Mouse (Mus musculus): ENCODE data around the gene Agbl1. TPM values are rescaled to one million over a fixed set of nuclear protein-coding genes. Genes with fewer than 3 reads are reported as not detected.

Agbl1 gene
- total RNA-seq (2014; rRNA removed) (0.63 TPM in 1 of 2 replicates, not detected in the other), polyA plus RNA-seq (2015; fragmentation: Nextera tagmentation; extraction: Ambion mirVana) (0.15 and 0.18 TPM in 2 replicates)

DNA sequence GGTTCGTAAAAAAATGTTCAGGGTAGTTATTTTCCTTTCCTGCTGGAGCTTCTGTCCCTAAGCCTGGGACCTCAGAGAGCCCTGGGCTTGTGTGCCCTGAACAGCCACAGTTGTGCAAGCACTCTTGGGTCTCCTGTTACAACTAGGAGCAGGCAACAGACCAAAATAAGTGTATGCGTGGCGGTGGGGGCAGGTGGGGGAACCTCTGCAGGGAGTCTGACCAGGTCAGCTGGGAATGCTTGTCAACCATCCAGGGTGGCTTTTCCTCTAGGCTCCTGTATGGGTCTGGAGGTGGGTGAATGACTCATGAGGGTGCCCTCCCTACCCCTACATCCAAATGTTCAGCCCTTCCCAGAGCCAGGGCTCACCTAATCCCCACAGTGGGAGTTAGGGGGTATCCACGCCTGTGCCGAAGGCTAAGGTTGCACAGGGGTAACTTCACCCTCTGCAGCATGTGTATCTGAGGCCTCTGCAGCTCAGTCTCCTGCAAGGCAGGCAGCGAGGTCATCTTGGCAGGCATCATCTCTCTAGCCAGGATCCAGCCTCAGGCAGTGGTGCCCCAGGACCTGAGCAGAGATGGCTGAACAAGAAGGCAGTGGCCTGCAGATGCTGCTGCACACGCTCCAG is at the start of gene Agbl1:
Agbl1 (plus strand) TSS at position 577 of the 627 bp plus-strand sequence.
- DNase-seq (ENCODE audit: low spot score) (no peak), ATAC-seq (no peak)
- no peak within 1 kb of the TSS for H3K4me3 ChIP-seq (ENCODE audit: low read length)
- no peak within 1 kb of the TSS for H3K9ac ChIP-seq (replicated peaks; ENCODE audit: low read length)
- H3K27me3 ChIP-seq (ENCODE audit: insufficient read depth, low read length): no peaks in the 10 kb centered on the region
- H3K9me3 ChIP-seq (ENCODE audit: low read length): no peaks in the 10 kb centered on the region
- WGBS: 65% methylated on average over 7 of the region's 7 CpGs
- H3K27ac ChIP-seq: no peak within 1 kb of the TSS
- no peaks in the 10 kb centered on the region for H3K4me1 ChIP-seq (ENCODE audit: insufficient read depth, low read length)
- no peak within 1 kb of the TSS for H3K4me2 ChIP-seq (ENCODE audit: low read depth, low read length)
- no peaks in the 10 kb centered on the region for H3K36me3 ChIP-seq (ENCODE audit: insufficient read depth, low read length)
- TF ChIP-seq CTCF (IDR thresholded peaks at IDR 0.05; ENCODE audit: low read depth): no peak

DNA sequence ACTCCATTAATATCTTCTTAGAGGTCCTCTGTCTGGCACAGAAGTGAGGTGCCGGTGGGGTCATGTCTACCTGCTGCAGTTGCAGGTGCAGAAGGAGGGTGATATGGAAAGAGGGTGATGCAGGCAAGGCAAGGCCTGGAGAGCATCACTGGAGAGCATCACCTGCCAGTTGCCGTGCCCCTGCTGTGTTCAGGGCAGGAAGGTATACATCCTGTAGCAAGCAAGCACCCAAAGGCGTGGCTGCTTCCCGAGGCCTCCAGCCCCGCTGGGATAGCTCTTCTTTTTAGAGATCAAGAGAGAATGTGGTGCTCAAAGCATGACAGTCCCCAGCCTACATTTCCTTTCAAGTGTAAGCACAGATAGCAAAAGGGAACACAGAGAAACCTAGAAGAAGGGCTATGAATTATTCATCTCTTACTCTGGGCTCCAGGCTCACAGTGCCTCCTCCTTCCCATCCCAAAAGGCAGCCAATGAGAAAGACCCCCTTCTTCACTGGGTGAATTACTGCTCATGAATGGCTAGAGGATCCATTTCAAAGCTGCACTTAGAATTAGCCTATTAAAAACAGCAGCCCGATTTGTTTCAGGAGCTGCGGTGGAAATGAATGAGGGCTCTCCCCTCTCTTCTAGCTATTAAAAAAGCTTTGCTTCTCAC is 44.6 kb upstream of the Agbl1 start:
- no peaks in the 10 kb centered on the region for H3K27me3 ChIP-seq (ENCODE audit: insufficient read depth, low read length)
- no peak overlapping the region for H3K4me3 ChIP-seq (ENCODE audit: low read length)
- 29% methylated on average over 7 of the region's 7 CpGs for WGBS

GRCm38 (mm10) chr7:76185681-76186121 is 44.0 kb upstream of the Agbl1 start:
- DNase-seq (ENCODE audit: low spot score) (peak; percentile 55), ATAC-seq (peak; percentile 53)
- 11% methylated on average over 6 of the region's 6 CpGs for WGBS
- Histone ChIP-seq H3K27me3 (ENCODE audit: insufficient read depth, low read length) (no peaks in the 10 kb centered on the region), H3K36me3 (ENCODE audit: insufficient read depth, low read length) (no peaks in the 10 kb centered on the region), H3K4me2 (ENCODE audit: low read depth, low read length) (peak overlapping the region; percentile 16), H3K27ac (peak overlapping the region; percentile 60; the same call in 1 of the 2 replicates), H3K9ac (replicated peaks; ENCODE audit: low read length) (no peak overlapping the region), H3K9me3 (ENCODE audit: low read length) (no peaks in the 10 kb centered on the region), H3K4me1 (ENCODE audit: insufficient read depth, low read length) (peaks cover 13% of the 10 kb centered on the region), H3K4me3 (ENCODE audit: low read length) (no peak overlapping the region)
- no peak for TF ChIP-seq CTCF (IDR thresholded peaks at IDR 0.05; ENCODE audit: low read depth)

More for the DNA sequence above, 44.6 kb upstream of the Agbl1 start:
- H3K4me2 ChIP-seq (ENCODE audit: low read depth, low read length): peak overlapping the region; percentile 16
- TF ChIP-seq CTCF (IDR thresholded peaks at IDR 0.05; ENCODE audit: low read depth): no peak
- no peak overlapping the region for H3K9ac ChIP-seq (replicated peaks; ENCODE audit: low read length)
- H3K27ac ChIP-seq: peak overlapping the region; percentile 75
- ATAC-seq (peak; percentile 96), DNase-seq (ENCODE audit: low spot score) (peak; percentile 75)
- peaks cover 13% of the 10 kb centered on the region for H3K4me1 ChIP-seq (ENCODE audit: insufficient read depth, low read length)
- H3K9me3 ChIP-seq (ENCODE audit: low read length): no peaks in the 10 kb centered on the region
- no peaks in the 10 kb centered on the region for H3K36me3 ChIP-seq (ENCODE audit: insufficient read depth, low read length)

- 75% methylated on average over 4 of the region's 4 CpGs for WGBS
Measured at GRCm38 (mm10) chr7:76218546-76218945, 11.1 kb upstream of the Agbl1 start.

DNA sequence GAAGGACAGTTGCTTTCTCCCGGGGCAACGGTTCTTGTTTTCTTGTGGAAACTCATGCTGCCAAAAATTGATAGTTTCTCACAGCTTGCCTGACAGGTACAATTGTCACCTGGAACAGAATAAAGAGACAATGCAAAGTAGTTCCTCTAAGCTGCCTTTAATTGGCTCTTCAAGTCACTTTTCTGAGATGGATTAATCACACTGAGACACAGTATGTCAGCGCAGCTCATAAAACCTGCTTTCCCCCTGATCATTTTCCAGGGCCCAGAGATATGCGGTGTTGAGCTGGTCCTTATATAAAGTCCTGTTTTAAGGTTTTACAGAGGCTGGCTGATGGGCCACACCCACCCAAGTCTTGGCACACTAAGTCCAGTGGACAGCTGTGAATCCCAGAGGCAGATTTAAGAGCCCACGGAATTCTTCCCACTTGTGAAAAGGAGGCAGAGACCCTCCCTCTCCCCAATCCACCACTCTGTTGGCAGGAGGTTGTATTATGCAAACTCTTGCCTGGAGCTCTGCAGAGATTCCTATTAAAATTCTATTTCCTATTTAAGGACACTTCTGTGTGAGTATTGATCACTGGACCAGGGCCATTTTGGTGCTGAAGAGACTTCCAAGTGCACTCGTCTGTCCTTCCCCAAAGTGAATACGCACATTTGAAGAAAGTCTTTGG is 9.8 kb upstream of the Agbl1 start:
- no peaks in the 10 kb centered on the region for H3K36me3 ChIP-seq (ENCODE audit: insufficient read depth, low read length)
- H3K9me3 ChIP-seq (ENCODE audit: low read length): no peaks in the 10 kb centered on the region
- TF ChIP-seq CTCF (IDR thresholded peaks at IDR 0.05; ENCODE audit: low read depth): no peak
- no peaks in the 10 kb centered on the region for H3K4me1 ChIP-seq (ENCODE audit: insufficient read depth, low read length)
- ATAC-seq (no peak), DNase-seq (ENCODE audit: low spot score) (no peak)
- no peaks in the 10 kb centered on the region for H3K27me3 ChIP-seq (ENCODE audit: insufficient read depth, low read length)
- H3K4me2 ChIP-seq (ENCODE audit: low read depth, low read length): no peak overlapping the region
- WGBS: 62% methylated on average over 7 of the region's 7 CpGs
- H3K4me3 ChIP-seq (ENCODE audit: low read length): no peak overlapping the region
- no peak overlapping the region for H3K27ac ChIP-seq
- H3K9ac ChIP-seq (replicated peaks; ENCODE audit: low read length): no peak overlapping the region

More at GRCm38 (mm10) chr7:76218546-76218945, 11.1 kb upstream of the Agbl1 start:
- Histone ChIP-seq H3K4me3 (ENCODE audit: low read length) (no peak overlapping the region), H3K27me3 (ENCODE audit: insufficient read depth, low read length) (no peaks in the 10 kb centered on the region), H3K9ac (replicated peaks; ENCODE audit: low read length) (no peak overlapping the region), H3K36me3 (ENCODE audit: insufficient read depth, low read length) (no peaks in the 10 kb centered on the region), H3K4me1 (ENCODE audit: insufficient read depth, low read length) (no peaks in the 10 kb centered on the region), H3K27ac (no peak overlapping the region), H3K9me3 (ENCODE audit: low read length) (no peaks in the 10 kb centered on the region), H3K4me2 (ENCODE audit: low read depth, low read length) (no peak overlapping the region)
- ATAC-seq (no peak), DNase-seq (ENCODE audit: low spot score) (no peak)
- TF ChIP-seq CTCF (IDR thresholded peaks at IDR 0.05; ENCODE audit: low read depth): no peak

- Histone ChIP-seq H3K9me3 (ENCODE audit: low read length) (no peaks in the 10 kb centered on the region), H3K9ac (replicated peaks; ENCODE audit: low read length) (no peak overlapping the region), H3K4me3 (ENCODE audit: low read length) (no peak overlapping the region), H3K27me3 (ENCODE audit: insufficient read depth, low read length) (no peaks in the 10 kb centered on the region), H3K4me2 (ENCODE audit: low read depth, low read length) (no peak overlapping the region), H3K27ac (no peak overlapping the region), H3K36me3 (ENCODE audit: insufficient read depth, low read length) (no peaks in the 10 kb centered on the region), H3K4me1 (ENCODE audit: insufficient read depth, low read length) (no peaks in the 10 kb centered on the region)
- TF ChIP-seq CTCF (IDR thresholded peaks at IDR 0.05; ENCODE audit: low read depth): no peak
- WGBS: 86% methylated on average over 2 of the region's 2 CpGs
- no peak for DNase-seq (ENCODE audit: low spot score)
- no peak for ATAC-seq
Measured at GRCm38 (mm10) chr7:76222691-76223090, 7.0 kb upstream of the Agbl1 start.

All from hindbrain, postnatal 0 days (tissue).